Mouse (Mus musculus): ENCODE data around the gene Usp49. TPM values are rescaled to one million over a fixed set of nuclear protein-coding genes. Genes with fewer than 3 reads are reported as not detected.

Gene Usp49
- 2.6 and 3.3 TPM in 2 replicates for polyA plus RNA-seq (2015; fragmentation: Nextera tagmentation; extraction: Ambion mirVana)

GRCm38 (mm10) chr17:47630678-47631065, at the start of gene Usp49:
Gene Usp49 (plus strand): TSS chr17:47630690.
- Histone ChIP-seq H3K27ac (replicated peaks) (peak within 1 kb of the TSS; percentile 94), H3K36me3 (peaks cover 20% of the 10 kb centered on the region), H3K4me3 (peak within 1 kb of the TSS; percentile 77), H3K27me3 (replicated peaks) (no peaks in the 10 kb centered on the region), H3K4me1 (peaks cover 34% of the 10 kb centered on the region), H3K9ac (peak within 1 kb of the TSS; percentile 92), H3K9me3 (no peaks in the 10 kb centered on the region), H3K4me2 (peak within 1 kb of the TSS; percentile 96)
- 3% methylated on average over 3 of the region's 3 CpGs for WGBS
- no peak for ATAC-seq (ENCODE audit: extremely low read depth, insufficient number of reproducible peaks, low FRiP score, low TSS enrichment)

GRCm38 (mm10) chr17:47580962-47581361, 49.5 kb upstream of the Usp49 start:
- no peak overlapping the region for H3K4me3 ChIP-seq
- 84% methylated on average over 4 of the region's 4 CpGs for WGBS
- no peaks in the 10 kb centered on the region for H3K36me3 ChIP-seq
- H3K9me3 ChIP-seq: no peaks in the 10 kb centered on the region
- H3K27me3 ChIP-seq (replicated peaks): no peaks in the 10 kb centered on the region
- ATAC-seq (ENCODE audit: extremely low read depth, insufficient number of reproducible peaks, low FRiP score, low TSS enrichment): no peak
- no peaks in the 10 kb centered on the region for H3K4me1 ChIP-seq
- no peak overlapping the region for H3K27ac ChIP-seq (replicated peaks)
- no peak overlapping the region for H3K4me2 ChIP-seq
- H3K9ac ChIP-seq: no peak overlapping the region

GRCm38 (mm10) chr17:47588517-47588916, 42.0 kb upstream of the Usp49 start:
- no peak for ATAC-seq (ENCODE audit: extremely low read depth, insufficient number of reproducible peaks, low FRiP score, low TSS enrichment)
- H3K9ac ChIP-seq: no peak overlapping the region
- peaks cover 14% of the 10 kb centered on the region for H3K4me1 ChIP-seq
- no peak overlapping the region for H3K4me2 ChIP-seq
- H3K27ac ChIP-seq (replicated peaks): no peak overlapping the region
- no peak overlapping the region for H3K4me3 ChIP-seq
- no peaks in the 10 kb centered on the region for H3K9me3 ChIP-seq
- no peaks in the 10 kb centered on the region for H3K27me3 ChIP-seq (replicated peaks)
- no peaks in the 10 kb centered on the region for H3K36me3 ChIP-seq
- 86% methylated on average over 8 of the region's 8 CpGs for WGBS

GRCm38 (mm10) chr17:47591073-47591472, 39.4 kb upstream of the Usp49 start:
- no peaks in the 10 kb centered on the region for H3K27me3 ChIP-seq (replicated peaks)
- peaks cover 25% of the 10 kb centered on the region for H3K4me1 ChIP-seq
- ATAC-seq (ENCODE audit: extremely low read depth, insufficient number of reproducible peaks, low FRiP score, low TSS enrichment): no peak
- no peak overlapping the region for H3K9ac ChIP-seq
- H3K4me2 ChIP-seq: no peak overlapping the region
- H3K27ac ChIP-seq (replicated peaks): no peak overlapping the region
- H3K9me3 ChIP-seq: no peaks in the 10 kb centered on the region
- H3K36me3 ChIP-seq: 0 out of 2 replicates have a peak, but pooled peaks cover 6% of the 10 kb centered on the region
- no peak overlapping the region for H3K4me3 ChIP-seq
- WGBS: 50% methylated on average over 3 of the region's 3 CpGs

GRCm38 (mm10) chr17:47593215-47593853, 37.2 kb upstream of the Usp49 start:
- Histone ChIP-seq H3K27me3 (replicated peaks) (no peaks in the 10 kb centered on the region), H3K27ac (replicated peaks) (peak overlapping the region; percentile 99), H3K4me2 (peak overlapping the region; percentile 97), H3K9me3 (no peaks in the 10 kb centered on the region), H3K36me3 (peaks cover 28% of the 10 kb centered on the region), H3K4me1 (peaks cover 48% of the 10 kb centered on the region), H3K4me3 (peak overlapping the region; percentile 89), H3K9ac (peak overlapping the region; percentile 100)
- WGBS: under 1% methylated on average over 58 of the region's 63 CpGs
- ATAC-seq (ENCODE audit: extremely low read depth, insufficient number of reproducible peaks, low FRiP score, low TSS enrichment): peak; percentile 83

- Histone ChIP-seq H3K27ac (replicated peaks) (peak overlapping the region; percentile 99), H3K9me3 (no peaks in the 10 kb centered on the region)
- no peak for ATAC-seq (ENCODE audit: extremely low read depth, insufficient number of reproducible peaks, low FRiP score, low TSS enrichment)
Observed at GRCm38 (mm10) chr17:47593854-47594182, 36.7 kb upstream of the Usp49 start.

GRCm38 (mm10) chr17:47594183-47594968, 36.1 kb upstream of the Usp49 start:
- Histone ChIP-seq H3K9ac (peak overlapping the region; percentile 100), H3K9me3 (no peaks in the 10 kb centered on the region), H3K4me2 (peak overlapping the region; percentile 97), H3K4me3 (peak overlapping the region; percentile 89), H3K4me1 (peaks cover 53% of the 10 kb centered on the region), H3K27ac (replicated peaks) (peak overlapping the region; percentile 99), H3K36me3 (peaks cover 39% of the 10 kb centered on the region), H3K27me3 (replicated peaks) (no peaks in the 10 kb centered on the region)
- under 1% methylated on average over 43 of the region's 43 CpGs for WGBS
- ATAC-seq (ENCODE audit: extremely low read depth, insufficient number of reproducible peaks, low FRiP score, low TSS enrichment): no peak

More at GRCm38 (mm10) chr17:47593854-47594182, 36.7 kb upstream of the Usp49 start:
- peak overlapping the region; percentile 100 for H3K9ac ChIP-seq
- H3K4me1 ChIP-seq: peaks cover 52% of the 10 kb centered on the region
- H3K4me2 ChIP-seq: peak overlapping the region; percentile 97
- no peaks in the 10 kb centered on the region for H3K27me3 ChIP-seq (replicated peaks)
- peaks cover 33% of the 10 kb centered on the region for H3K36me3 ChIP-seq
- peak overlapping the region; percentile 89 for H3K4me3 ChIP-seq
- WGBS: under 1% methylated on average over 13 of the region's 13 CpGs

GRCm38 (mm10) chr17:47594969-47595247, 35.6 kb upstream of the Usp49 start:
- WGBS: 1% methylated on average over 9 of the region's 9 CpGs
- Histone ChIP-seq H3K4me3 (peak overlapping the region; percentile 89), H3K36me3 (peaks cover 44% of the 10 kb centered on the region), H3K9me3 (no peaks in the 10 kb centered on the region), H3K4me1 (peaks cover 56% of the 10 kb centered on the region), H3K4me2 (peak overlapping the region; percentile 97), H3K9ac (peak overlapping the region; percentile 100), H3K27ac (replicated peaks) (peak overlapping the region; percentile 99), H3K27me3 (replicated peaks) (no peaks in the 10 kb centered on the region)
- no peak for ATAC-seq (ENCODE audit: extremely low read depth, insufficient number of reproducible peaks, low FRiP score, low TSS enrichment)

- Histone ChIP-seq H3K4me1 (peaks cover 56% of the 10 kb centered on the region), H3K4me2 (peak overlapping the region; percentile 97), H3K27me3 (replicated peaks) (no peaks in the 10 kb centered on the region), H3K27ac (replicated peaks) (peak overlapping the region; percentile 99), H3K9me3 (no peaks in the 10 kb centered on the region), H3K4me3 (peak overlapping the region; percentile 89), H3K9ac (peak overlapping the region; percentile 100), H3K36me3 (peaks cover 50% of the 10 kb centered on the region)
- WGBS: 1% methylated on average over 21 of the region's 21 CpGs
- peak; percentile 54 for ATAC-seq (ENCODE audit: extremely low read depth, insufficient number of reproducible peaks, low FRiP score, low TSS enrichment)
Observed at GRCm38 (mm10) chr17:47595248-47596161, 35.0 kb upstream of the Usp49 start.

GRCm38 (mm10) chr17:47596162-47596838, 34.2 kb upstream of the Usp49 start:
- Histone ChIP-seq H3K27me3 (replicated peaks) (no peaks in the 10 kb centered on the region), H3K9ac (peak overlapping the region; percentile 100), H3K4me3 (peak overlapping the region; percentile 89), H3K9me3 (no peaks in the 10 kb centered on the region), H3K4me1 (peaks cover 50% of the 10 kb centered on the region), H3K4me2 (peak overlapping the region; percentile 97), H3K27ac (replicated peaks) (peak overlapping the region; percentile 99), H3K36me3 (peaks cover 58% of the 10 kb centered on the region)
- 18% methylated on average over 6 of the region's 6 CpGs for WGBS
- ATAC-seq (ENCODE audit: extremely low read depth, insufficient number of reproducible peaks, low FRiP score, low TSS enrichment): no peak

GRCm38 (mm10) chr17:47596839-47597164, 33.7 kb upstream of the Usp49 start:
- 49% methylated on average over 5 of the region's 5 CpGs for WGBS
- H3K9ac ChIP-seq: peak overlapping the region; percentile 100
- H3K4me1 ChIP-seq: peaks cover 50% of the 10 kb centered on the region

More at GRCm38 (mm10) chr17:47596839-47597164, 33.7 kb upstream of the Usp49 start:
- Histone ChIP-seq H3K9me3 (no peaks in the 10 kb centered on the region), H3K4me2 (peak overlapping the region; percentile 97), H3K27ac (replicated peaks) (peak overlapping the region; percentile 99), H3K27me3 (replicated peaks) (no peaks in the 10 kb centered on the region), H3K4me3 (peak overlapping the region; percentile 89), H3K36me3 (peaks cover 63% of the 10 kb centered on the region)
- ATAC-seq (ENCODE audit: extremely low read depth, insufficient number of reproducible peaks, low FRiP score, low TSS enrichment): no peak
